Mouse (Mus musculus): ENCODE data around the gene Abcd3. TPM values are rescaled to one million over a fixed set of nuclear protein-coding genes. Genes with fewer than 3 reads are reported as not detected.
"Not testable (repeated sequence)": the region's sequence is repeated elsewhere in the genome, so short reads cannot be mapped to it uniquely, and the experiment has no call there.

The Abcd3 gene
- polyA plus RNA-seq, 1 experiment = 14.7 TPM

GRCm38 (mm10) chr3:121790442-121790841, 24.7 kb downstream of the Abcd3 start:
- H3K27me3 ChIP-seq (ENCODE audit: control insufficient read depth, insufficient read depth, insufficient read length) = no peaks in the 10 kb centered on the region
- peaks cover 6% of the 10 kb centered on the region for H3K36me3 ChIP-seq (ENCODE audit: control insufficient read depth, insufficient read depth)
- H3ac ChIP-seq (ENCODE audit: control insufficient read depth, insufficient read length) = no peak overlapping the region
- no peak overlapping the region for H3K4me3 ChIP-seq
- no peak for TF ChIP-seq REST (IDR thresholded peaks at IDR 0.05; ENCODE audit: insufficient read depth, insufficient read length)
- no peak for TF ChIP-seq CEBPB (IDR thresholded peaks at IDR 0.05; ENCODE audit: insufficient read depth, poor library complexity, severe bottlenecking)
- TF ChIP-seq POLR2A (IDR thresholded peaks at IDR 0.05; ENCODE audit: insufficient read length, low read depth) = no peak
- TF ChIP-seq MAX (IDR thresholded peaks at IDR 0.05; ENCODE audit: low read depth) = no peak
- TF ChIP-seq MYOD1 (IDR thresholded peaks at IDR 0.05; ENCODE audit: control insufficient read depth in 1 of 3, insufficient read length in 2 of 3, low read depth in 2 of 3) = no peak
- TF ChIP-seq MYOG (IDR thresholded peaks at IDR 0.05; ENCODE audit: control insufficient read depth in 1 of 3, insufficient read depth in 1 of 3, insufficient read length in 2 of 3, low read depth in 2 of 3) = no peak
- TF ChIP-seq SRF (IDR thresholded peaks at IDR 0.05; ENCODE audit: control insufficient read depth, insufficient read length, low read depth) = no peak
- TF ChIP-seq TCF12 (IDR thresholded peaks at IDR 0.05; ENCODE audit: insufficient read depth, poor library complexity, severe bottlenecking) = no peak
- TF ChIP-seq E2F4 (IDR thresholded peaks at IDR 0.05; ENCODE audit: insufficient read depth) = no peak
- no peak for TF ChIP-seq TCF3 (IDR thresholded peaks at IDR 0.05; ENCODE audit: insufficient read length, low read depth)
- TF ChIP-seq USF1 (IDR thresholded peaks at IDR 0.05; ENCODE audit: low read depth) = no peak
- TF ChIP-seq POLR2AphosphoS2 (IDR thresholded peaks at IDR 0.05; ENCODE audit: insufficient read length, low read depth) = no peak
- no peak overlapping the region for H3K4me2 ChIP-seq (ENCODE audit: low read depth)
- H3K79me2 ChIP-seq (ENCODE audit: control insufficient read depth, insufficient read depth) = no peaks in the 10 kb centered on the region

GRCm38 (mm10) chr3:121789790-121790189, 25.3 kb downstream of the Abcd3 start:
- no peak overlapping the region for H3K4me2 ChIP-seq (ENCODE audit: low read depth)
- H3K4me3 ChIP-seq = no peak overlapping the region
- no peak overlapping the region for H3ac ChIP-seq (ENCODE audit: control insufficient read depth, insufficient read length)
- no peaks in the 10 kb centered on the region for H3K79me2 ChIP-seq (ENCODE audit: control insufficient read depth, insufficient read depth)
- TF ChIP-seq REST (IDR thresholded peaks at IDR 0.05; ENCODE audit: insufficient read depth, insufficient read length) (no peak), CEBPB (IDR thresholded peaks at IDR 0.05; ENCODE audit: insufficient read depth, poor library complexity, severe bottlenecking) (no peak)
- H3K27me3 ChIP-seq (ENCODE audit: control insufficient read depth, insufficient read depth, insufficient read length) = no peaks in the 10 kb centered on the region
- H3K36me3 ChIP-seq (ENCODE audit: control insufficient read depth, insufficient read depth) = peaks cover 6% of the 10 kb centered on the region

- Histone ChIP-seq H3K79me2 (ENCODE audit: control insufficient read depth, insufficient read depth) (no peaks in the 10 kb centered on the region), H3K27me3 (ENCODE audit: control insufficient read depth, insufficient read depth, insufficient read length) (no peaks in the 10 kb centered on the region)
Measured at GRCm38 (mm10) chr3:121783020-121783419, 32.1 kb downstream of the Abcd3 start.

DNA sequence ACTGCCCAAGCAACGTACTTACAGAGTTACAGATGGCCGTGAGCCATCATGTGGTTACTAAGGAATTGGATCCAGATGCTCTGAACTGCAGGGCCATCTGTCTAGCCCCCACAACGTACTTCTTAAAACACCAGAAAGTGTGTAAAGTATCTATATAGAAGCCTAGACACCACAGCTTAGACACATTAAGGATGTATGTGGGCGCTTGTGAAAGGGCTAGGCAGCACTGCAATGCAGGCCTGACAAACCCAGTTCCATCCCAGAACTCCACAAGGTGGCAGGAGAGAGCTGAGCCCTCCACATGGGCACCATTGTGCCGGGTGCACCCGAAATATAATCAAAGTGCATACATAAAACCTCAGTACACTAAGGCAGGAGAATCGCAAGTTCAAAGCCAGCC, 37.2 kb downstream of the Abcd3 start:
- TF ChIP-seq REST (IDR thresholded peaks at IDR 0.05; ENCODE audit: insufficient read depth, insufficient read length) = no peak
- no peak for TF ChIP-seq MYOG (IDR thresholded peaks at IDR 0.05; ENCODE audit: control insufficient read depth in 1 of 3, insufficient read depth in 1 of 3, insufficient read length in 2 of 3, low read depth in 2 of 3)
- TF ChIP-seq CEBPB (IDR thresholded peaks at IDR 0.05; ENCODE audit: insufficient read depth, poor library complexity, severe bottlenecking) = no peak
- no peak for TF ChIP-seq USF1 (IDR thresholded peaks at IDR 0.05; ENCODE audit: low read depth)
- TF ChIP-seq TCF12 (IDR thresholded peaks at IDR 0.05; ENCODE audit: insufficient read depth, poor library complexity, severe bottlenecking) = no peak
- no peak for TF ChIP-seq MYOD1 (IDR thresholded peaks at IDR 0.05; ENCODE audit: control insufficient read depth in 1 of 3, insufficient read length in 2 of 3, low read depth in 2 of 3)
- TF ChIP-seq SRF (IDR thresholded peaks at IDR 0.05; ENCODE audit: control insufficient read depth, insufficient read length, low read depth) = no peak
- TF ChIP-seq MAX (IDR thresholded peaks at IDR 0.05; ENCODE audit: low read depth) = no peak
- no peaks in the 10 kb centered on the region for H3K79me2 ChIP-seq (ENCODE audit: control insufficient read depth, insufficient read depth)
- peaks cover 22% of the 10 kb centered on the region for H3K36me3 ChIP-seq (ENCODE audit: control insufficient read depth, insufficient read depth)
- H3K27me3 ChIP-seq (ENCODE audit: control insufficient read depth, insufficient read depth, insufficient read length) = no peaks in the 10 kb centered on the region
- H3K4me3 ChIP-seq = no peak overlapping the region
- H3K4me2 ChIP-seq (ENCODE audit: low read depth) = no peak overlapping the region
- no peak overlapping the region for H3ac ChIP-seq (ENCODE audit: control insufficient read depth, insufficient read length)

More at GRCm38 (mm10) chr3:121783020-121783419, 32.1 kb downstream of the Abcd3 start:
- Histone ChIP-seq H3K4me3 (no peak overlapping the region), H3K4me2 (ENCODE audit: low read depth) (no peak overlapping the region), H3K36me3 (ENCODE audit: control insufficient read depth, insufficient read depth) (no peaks in the 10 kb centered on the region), H3ac (ENCODE audit: control insufficient read depth, insufficient read length) (no peak overlapping the region)
- no peak for TF ChIP-seq TCF3 (IDR thresholded peaks at IDR 0.05; ENCODE audit: insufficient read length, low read depth)
- TF ChIP-seq SRF (IDR thresholded peaks at IDR 0.05; ENCODE audit: control insufficient read depth, insufficient read length, low read depth) = no peak
- no peak for TF ChIP-seq E2F4 (IDR thresholded peaks at IDR 0.05; ENCODE audit: insufficient read depth)
- no peak for TF ChIP-seq MYOG (IDR thresholded peaks at IDR 0.05; ENCODE audit: control insufficient read depth in 1 of 3, insufficient read depth in 1 of 3, insufficient read length in 2 of 3, low read depth in 2 of 3)
- no peak for TF ChIP-seq TCF12 (IDR thresholded peaks at IDR 0.05; ENCODE audit: insufficient read depth, poor library complexity, severe bottlenecking)
- TF ChIP-seq USF1 (IDR thresholded peaks at IDR 0.05; ENCODE audit: low read depth) = no peak
- no peak for TF ChIP-seq POLR2AphosphoS2 (IDR thresholded peaks at IDR 0.05; ENCODE audit: insufficient read length, low read depth)
- TF ChIP-seq POLR2A (IDR thresholded peaks at IDR 0.05; ENCODE audit: insufficient read length, low read depth) = no peak

- H3K4me3 ChIP-seq; H3K27me3 ChIP-seq (ENCODE audit: control insufficient read depth, insufficient read depth, insufficient read length); H3K4me2 ChIP-seq (ENCODE audit: low read depth); H3K79me2 ChIP-seq (ENCODE audit: control insufficient read depth, insufficient read depth); H3ac ChIP-seq (ENCODE audit: control insufficient read depth, insufficient read length): not testable (repeated sequence)
- H3K36me3 ChIP-seq (ENCODE audit: control insufficient read depth, insufficient read depth) = peaks cover 48% of the 10 kb centered on the region
Measured at GRCm38 (mm10) chr3:121773336-121773735, 41.8 kb downstream of the Abcd3 start.

All from myocyte (in vitro differentiated cells).